Mouse (Mus musculus) brown adipose tissue, adult 24 weeks (tissue): ENCODE measurements at regions not wholly inside any gene's neighbourhood (a gene's known extent, or its start where the extent isn't known, plus 50 kb on each side); places are given as distances from the start of the nearest gene placed in this dataset.

Source experiments
- H3K27ac ChIP-seq: fragments of 200-500 bp; replicated peaks from 2 replicates; pipeline ENCODE4 v1.5.1; 2012; ENCODE audit warnings: low read depth, mild to moderate bottlenecking, low read length
- H3K4me1 ChIP-seq: fragments of 200-500 bp; 2 replicates; pipeline ENCODE4 v1.6.1; 2012; ENCODE audit warnings: low read length, mixed read lengths; ENCODE audit not compliant: control insufficient read depth, insufficient read depth, insufficient read length
- H3K4me3 ChIP-seq: fragments of 200-500 bp; 2 replicates; pipeline ENCODE4 v1.5.1; 2012; ENCODE audit warnings: low read depth, mild to moderate bottlenecking, low read length, moderate library complexity; ENCODE audit not compliant: insufficient read depth

DNA sequence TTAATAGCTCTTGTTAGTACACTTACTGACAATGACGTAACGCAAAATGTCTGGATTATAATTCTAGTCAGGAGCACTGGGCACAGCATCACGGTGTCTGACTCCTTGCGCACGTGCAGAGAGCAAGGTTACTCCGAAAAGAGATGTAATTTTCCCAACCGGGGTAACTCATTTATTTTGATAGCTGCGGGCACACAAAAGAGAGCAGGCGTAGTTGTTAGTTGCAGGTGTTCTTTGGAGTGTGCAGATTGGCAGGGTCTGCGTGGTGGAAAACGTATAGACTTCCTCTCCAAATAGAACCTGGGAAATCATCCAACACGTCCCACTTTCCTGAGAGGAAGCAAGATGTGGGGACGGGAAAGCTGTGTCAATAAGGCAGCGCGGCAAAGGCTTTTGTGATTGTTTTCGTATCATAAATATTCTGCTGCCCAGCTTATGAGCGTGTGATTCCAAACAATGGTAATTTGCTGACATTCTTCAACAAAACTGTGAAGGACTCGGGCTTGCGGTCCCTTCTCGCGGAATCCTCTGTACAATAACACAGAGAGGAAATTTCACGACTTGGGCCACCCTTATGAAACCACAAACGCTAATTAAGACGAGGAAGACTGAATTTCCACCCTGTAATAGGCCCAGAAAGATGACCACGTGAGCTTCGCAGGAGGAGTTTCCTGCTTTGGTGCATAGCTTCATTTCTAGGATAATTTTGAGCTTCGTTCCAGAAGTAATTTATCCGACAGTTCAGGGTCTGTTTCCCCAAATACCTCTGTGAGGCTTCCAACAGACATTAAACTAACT is 163.3 kb downstream of the Plk2 start:
- H3K4me1 ChIP-seq: peaks cover 20% of the 10 kb centered on the region
- H3K4me3 ChIP-seq: peak overlapping the region; percentile 32
- peak overlapping the region; percentile 86 for H3K27ac ChIP-seq

GRCm38 (mm10) chr13:110560566-110560965 is 165.7 kb downstream of the Plk2 start:
- Histone ChIP-seq H3K4me3 (no peak overlapping the region), H3K4me1 (peaks cover 20% of the 10 kb centered on the region), H3K27ac (peak overlapping the region; percentile 70)

DNA sequence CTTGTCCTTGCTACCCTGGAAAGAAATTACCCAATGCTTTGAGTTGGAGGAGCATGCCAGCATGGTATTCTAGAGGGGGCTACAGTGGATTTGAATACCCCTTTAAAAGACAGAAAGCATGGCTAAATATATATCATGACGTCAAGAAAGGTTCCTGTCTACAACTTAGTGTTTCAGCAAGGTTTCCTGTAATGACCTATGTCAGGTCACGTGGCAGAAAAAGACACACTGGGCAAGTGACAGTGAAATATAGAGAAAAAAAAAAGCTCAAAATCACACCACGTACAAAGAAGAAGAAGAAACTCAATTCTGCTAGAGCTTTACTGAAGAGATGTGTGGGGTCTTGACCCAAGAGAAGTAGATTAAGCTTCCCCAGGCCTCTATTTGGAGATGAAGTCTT is 167.7 kb downstream of the Plk2 start:
- Histone ChIP-seq H3K4me1 (peaks cover 10% of the 10 kb centered on the region), H3K27ac (peak overlapping the region; percentile 92), H3K4me3 (no peak overlapping the region)

- peaks cover 10% of the 10 kb centered on the region for H3K4me1 ChIP-seq
- H3K27ac ChIP-seq: peak overlapping the region; percentile 92
- H3K4me3 ChIP-seq: no peak overlapping the region
Observed at GRCm38 (mm10) chr13:110562902-110563301, 168.1 kb downstream of the Plk2 start.

DNA sequence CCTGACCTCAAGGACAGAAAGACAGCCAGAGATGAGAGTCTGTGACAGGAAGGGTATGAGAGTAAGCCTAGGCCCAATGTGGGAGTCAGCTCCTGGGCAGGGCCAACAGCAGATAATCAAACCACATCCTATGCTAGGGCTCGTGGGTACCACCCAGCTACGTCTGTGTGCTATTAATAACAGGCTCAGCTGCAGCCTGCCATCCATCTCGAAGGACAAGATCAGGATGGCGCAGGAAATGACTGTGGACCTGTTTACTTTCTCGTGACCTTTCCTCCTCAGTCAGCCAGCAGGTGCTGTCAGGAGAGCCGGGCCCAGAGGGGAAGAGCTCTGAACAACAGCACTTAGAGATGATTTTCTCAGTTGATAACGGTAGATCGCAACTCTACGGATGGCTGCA is 169.1 kb downstream of the Plk2 start:
- peak overlapping the region; percentile 91 for H3K27ac ChIP-seq

DNA sequence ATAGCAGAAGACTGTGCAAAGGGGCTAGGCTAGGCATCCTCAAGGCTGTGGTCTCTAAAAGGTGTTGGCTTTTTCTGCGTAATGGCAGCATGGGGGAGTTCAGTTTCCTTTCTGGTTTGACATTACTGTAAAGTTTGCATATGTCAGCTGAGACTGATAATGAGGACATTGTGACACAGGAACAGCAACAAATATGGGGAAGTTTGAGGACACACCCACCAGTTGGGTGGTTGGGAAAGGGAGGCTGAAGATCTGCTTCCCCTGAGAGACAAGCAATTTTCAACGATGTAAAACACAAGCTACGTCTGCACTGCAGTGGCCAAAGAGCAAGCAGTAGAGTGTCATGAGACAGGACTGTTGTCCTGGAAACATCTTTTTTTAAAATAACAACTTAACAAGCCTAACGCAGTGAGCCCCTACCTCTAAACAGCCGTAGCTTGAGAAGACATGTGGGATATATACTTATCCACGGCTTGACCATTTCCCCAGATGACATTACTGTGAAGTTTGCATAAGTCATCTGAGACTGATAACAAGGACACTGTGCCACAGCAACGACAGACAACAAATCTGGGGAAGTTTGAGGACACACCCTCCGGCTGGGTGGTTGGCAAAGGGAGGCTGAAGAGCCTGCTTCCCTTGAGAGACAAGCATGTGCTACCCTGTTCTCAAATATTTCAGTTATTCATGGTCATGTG is 173.8 kb downstream of the Plk2 start:
- Histone ChIP-seq H3K4me1 (peaks cover 10% of the 10 kb centered on the region), H3K27ac (peak overlapping the region; percentile 64), H3K4me3 (no peak overlapping the region)

More for the DNA sequence above, 169.1 kb downstream of the Plk2 start:
- Histone ChIP-seq H3K4me3 (no peak overlapping the region), H3K4me1 (peaks cover 10% of the 10 kb centered on the region)

GRCm38 (mm10) chr13:110569180-110569512 is 174.3 kb downstream of the Plk2 start:
- 0 out of 2 replicates have a peak overlapping the region, but pooled peaks have one; percentile 64 for H3K27ac ChIP-seq
- H3K4me3 ChIP-seq: no peak overlapping the region
- H3K4me1 ChIP-seq: peaks cover 6% of the 10 kb centered on the region; the same call in 1 of the 2 replicates

- Histone ChIP-seq H3K27ac (peak overlapping the region; percentile 71), H3K4me1 (peaks cover 4% of the 10 kb centered on the region; the same call in 1 of the 2 replicates), H3K4me3 (no peak overlapping the region)
Observed at GRCm38 (mm10) chr13:110570386-110570785, 175.5 kb downstream of the Plk2 start.

- no peak overlapping the region for H3K4me3 ChIP-seq
- peaks cover 4% of the 10 kb centered on the region; the same call in 1 of the 2 replicates for H3K4me1 ChIP-seq
- H3K27ac ChIP-seq: no peak overlapping the region
Observed at GRCm38 (mm10) chr13:110573360-110574065, 178.7 kb downstream of the Plk2 start.

DNA sequence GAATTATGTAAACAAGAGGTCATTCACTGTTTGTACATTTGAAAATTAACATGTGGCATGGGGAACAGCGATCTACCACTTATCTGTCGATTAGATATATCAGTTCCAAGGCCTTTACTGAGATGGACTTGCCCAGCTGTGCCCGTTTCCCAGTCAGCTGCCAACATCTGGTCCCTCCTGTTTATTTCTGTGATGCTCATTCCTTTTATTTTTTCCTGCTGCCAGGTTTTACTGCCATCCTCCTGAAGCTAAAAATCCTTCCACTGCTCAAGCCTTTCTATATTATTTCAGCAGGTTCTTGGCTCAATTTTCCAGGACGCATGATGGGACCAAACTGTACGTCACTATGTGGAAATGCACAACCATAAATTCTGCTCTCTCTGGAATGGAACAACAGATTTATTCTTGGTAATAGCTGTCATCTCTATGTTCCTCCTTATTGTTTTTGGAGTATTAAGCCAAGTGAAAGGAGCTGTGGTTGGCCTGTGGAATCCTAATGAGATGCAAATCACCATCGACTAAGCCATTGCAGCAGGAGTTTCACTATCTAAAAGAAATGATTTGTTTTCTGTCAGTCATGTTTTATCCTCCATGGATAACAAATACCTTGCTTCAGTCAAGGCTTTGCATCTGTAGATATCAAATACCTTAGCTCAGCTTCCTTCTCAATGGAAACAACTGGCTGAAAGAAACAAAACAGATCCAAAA is 180.1 kb downstream of the Plk2 start:
- Histone ChIP-seq H3K4me1 (peaks cover 8% of the 10 kb centered on the region; the same call in 1 of the 2 replicates), H3K27ac (no peak overlapping the region), H3K4me3 (no peak overlapping the region)

GRCm38 (mm10) chr13:110578159-110578558 is 183.3 kb downstream of the Plk2 start:
- Histone ChIP-seq H3K27ac (peak overlapping the region; percentile 64), H3K4me1 (peaks cover 4% of the 10 kb centered on the region; the same call in 1 of the 2 replicates), H3K4me3 (no peak overlapping the region)

DNA sequence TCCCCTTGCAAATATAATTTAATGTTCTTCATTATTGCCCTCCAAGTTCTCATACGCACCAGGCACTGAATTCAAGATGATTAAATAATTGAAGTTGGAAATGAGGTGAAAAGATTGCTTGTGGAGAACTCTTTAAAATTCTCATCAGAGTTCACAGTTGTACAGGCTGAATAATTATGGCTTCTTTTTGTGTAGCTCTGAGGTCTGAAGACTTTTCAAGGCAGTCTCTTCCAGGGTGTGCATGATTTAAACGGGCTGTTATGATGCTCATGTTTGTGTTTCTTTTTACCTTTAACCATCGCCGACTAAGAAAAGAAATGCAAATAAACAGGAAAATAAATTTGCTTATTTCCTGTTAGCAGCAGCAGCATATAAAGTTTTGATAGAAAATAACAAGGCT is 185.3 kb downstream of the Plk2 start:
- Histone ChIP-seq H3K4me1 (peaks cover 4% of the 10 kb centered on the region; the same call in 1 of the 2 replicates), H3K27ac (no peak overlapping the region), H3K4me3 (no peak overlapping the region)

GRCm38 (mm10) chr13:110580570-110580969 is 185.7 kb downstream of the Plk2 start:
- peaks cover 4% of the 10 kb centered on the region; the same call in 1 of the 2 replicates for H3K4me1 ChIP-seq
- H3K27ac ChIP-seq: no peak overlapping the region
- H3K4me3 ChIP-seq: no peak overlapping the region

- no peak overlapping the region for H3K4me3 ChIP-seq
Observed at GRCm38 (mm10) chr13:110584765-110585164, 189.9 kb downstream of the Plk2 start.

More at GRCm38 (mm10) chr13:110584765-110585164, 189.9 kb downstream of the Plk2 start:
- Histone ChIP-seq H3K4me1 (peaks cover 1% of the 10 kb centered on the region; the same call in 1 of the 2 replicates), H3K27ac (no peak overlapping the region)
